Mouse (Mus musculus): ENCODE results near the gene Casp12. TPM values are rescaled to one million over a fixed set of nuclear protein-coding genes. Genes with fewer than 3 reads are reported as not detected.

Casp12 gene
- polyA plus RNA-seq (2016; fragmentation: Nextera tagmentation; extraction: Ambion mirVana): 1.8 and 3.2 TPM in 2 replicates

DNA sequence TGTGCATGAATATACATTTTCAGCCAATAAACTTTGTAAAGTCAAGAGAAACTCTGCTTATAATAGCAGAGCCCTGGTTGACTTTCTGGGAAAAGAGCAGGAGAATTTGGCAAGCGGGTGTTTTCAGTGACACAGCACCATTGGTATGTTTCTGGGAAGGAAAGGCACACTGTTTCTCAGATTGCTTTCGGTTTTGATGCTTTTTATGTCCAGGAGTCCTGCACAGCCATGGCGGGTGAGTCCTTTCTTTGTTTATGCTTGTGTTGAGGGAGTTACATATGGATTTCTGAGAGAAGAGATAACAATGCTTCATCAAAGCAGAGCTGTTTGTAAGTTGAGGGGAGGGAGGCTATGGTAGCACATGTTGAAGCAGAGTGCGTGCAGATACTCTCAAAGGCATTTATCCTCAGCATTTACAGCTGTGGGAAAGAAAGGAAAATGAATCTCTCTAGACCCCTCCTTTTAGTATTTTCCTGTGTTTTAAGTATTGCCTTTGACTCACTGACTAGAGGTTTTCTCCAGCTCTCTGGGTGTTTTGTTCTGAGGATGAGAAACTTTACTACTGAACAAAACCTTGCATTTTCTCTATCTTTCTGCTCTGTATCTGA is at the start of gene Casp12:
TSS of gene Casp12 (plus strand) at position 140 of the 608 bp plus-strand sequence.
- Histone ChIP-seq H3K36me3 (no peaks in the 10 kb centered on the region), H3K4me2 (0 out of 2 replicates have a peak within 1 kb of the TSS, but pooled peaks have one; percentile 3), H3K27ac (ENCODE audit: poor library complexity, severe bottlenecking) (peak within 1 kb of the TSS; percentile 49; the same call in 1 of the 2 replicates), H3K9me3 (replicated peaks) (no peaks in the 10 kb centered on the region), H3K4me1 (replicated peaks) (no peaks in the 10 kb centered on the region), H3K9ac (no peak within 1 kb of the TSS), H3K4me3 (no peak within 1 kb of the TSS), H3K27me3 (replicated peaks) (no peaks in the 10 kb centered on the region)
- WGBS: 36% methylated on average over 4 of the region's 4 CpGs
- ATAC-seq (ENCODE audit: insufficient number of reproducible peaks, low FRiP score): no peak

DNA sequence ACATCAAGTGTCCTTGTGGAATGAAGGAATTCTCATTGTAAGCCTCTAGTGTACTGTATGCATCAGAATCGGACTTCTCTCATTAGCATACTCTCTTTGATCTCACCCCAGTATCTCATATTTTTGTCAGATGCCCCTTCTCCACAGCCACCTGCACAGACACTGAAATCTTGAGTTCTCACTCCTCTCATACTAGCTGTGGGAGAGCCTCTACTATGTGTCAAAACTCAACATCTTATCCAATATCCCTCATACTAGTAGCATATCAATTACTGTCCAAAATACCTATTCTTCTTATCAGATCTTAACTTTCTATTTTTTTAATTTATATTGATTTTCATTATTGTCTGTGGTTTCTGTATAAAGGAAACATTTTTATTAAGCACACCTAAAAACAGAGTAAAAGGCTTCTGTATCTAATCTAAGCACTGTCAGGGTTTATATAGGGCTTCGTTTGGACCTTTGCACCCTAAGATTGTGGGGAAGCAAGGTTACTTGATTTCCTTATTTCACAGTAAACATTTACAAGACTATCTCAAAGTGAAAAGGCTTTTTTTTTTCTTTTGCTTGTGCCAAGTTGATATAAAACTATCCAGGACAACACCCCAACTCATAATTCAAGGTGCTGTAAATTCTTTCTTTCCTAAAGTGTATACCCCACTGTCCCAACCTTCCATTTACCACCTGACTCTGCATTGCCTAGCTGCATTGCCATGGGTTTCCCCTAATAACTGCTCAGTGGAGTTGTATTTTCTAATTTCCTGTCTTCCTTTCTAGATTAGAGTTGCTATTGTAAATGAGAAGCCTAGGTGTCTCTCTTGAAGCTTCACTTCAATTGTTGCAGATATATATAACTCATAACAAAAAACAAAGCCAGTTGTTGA is 48.6 kb upstream of the Casp12 start:
- H3K36me3 ChIP-seq: no peaks in the 10 kb centered on the region
- ATAC-seq (ENCODE audit: insufficient number of reproducible peaks, low FRiP score): no peak
- 71% methylated on average over 2 of the region's 2 CpGs for WGBS
- H3K9ac ChIP-seq: no peak overlapping the region
- H3K4me3 ChIP-seq: no peak overlapping the region
- H3K27ac ChIP-seq (ENCODE audit: poor library complexity, severe bottlenecking): no peak overlapping the region
- H3K27me3 ChIP-seq (replicated peaks): no peaks in the 10 kb centered on the region
- no peaks in the 10 kb centered on the region for H3K4me1 ChIP-seq (replicated peaks)
- no peaks in the 10 kb centered on the region for H3K9me3 ChIP-seq (replicated peaks)
- H3K4me2 ChIP-seq: no peak overlapping the region

DNA sequence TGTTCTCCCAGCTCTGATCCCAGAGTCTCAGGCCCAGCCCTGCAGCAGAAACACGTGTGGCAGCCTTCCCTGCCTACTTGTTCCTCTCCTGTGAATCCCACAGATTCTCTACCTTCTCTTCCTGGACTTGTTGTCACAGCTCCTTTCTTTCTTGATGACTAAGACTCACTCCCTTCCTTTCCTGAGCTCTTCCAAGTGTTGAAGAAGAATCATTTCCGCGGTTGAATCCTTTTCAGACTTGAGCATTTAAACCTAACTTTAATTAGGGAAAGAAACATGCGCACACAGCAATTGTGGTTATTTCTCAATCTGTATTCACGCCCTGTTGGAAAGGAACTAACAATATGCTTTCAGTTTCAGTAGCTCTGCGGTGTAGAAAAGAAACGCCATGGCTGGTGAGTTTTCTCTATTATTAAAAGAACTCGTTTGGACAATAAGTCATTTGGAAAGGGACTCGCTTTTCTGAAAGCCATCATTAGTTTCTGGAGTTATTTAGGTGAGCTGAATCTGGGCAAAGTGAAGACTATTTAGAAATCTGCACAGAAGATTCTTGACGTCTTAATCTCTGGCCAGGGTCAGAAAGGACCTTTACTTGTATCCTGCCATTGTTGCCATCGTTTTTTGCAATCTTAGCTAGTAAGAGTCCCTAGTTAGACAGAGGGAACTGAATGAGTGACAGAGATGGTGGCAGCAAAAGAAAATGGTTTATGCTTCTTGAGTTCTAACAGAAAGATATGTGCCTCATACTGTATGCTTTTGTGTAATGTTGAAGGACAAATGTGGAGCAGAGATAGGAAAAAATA is 46.7 kb upstream of the Casp12 start, which contains the start of gene Casp1:
TSS of gene Casp1 (plus strand) at position 189 of the 803 bp plus-strand sequence.
- H3K4me3 ChIP-seq: no peak within 1 kb of the TSS
- no peak within 1 kb of the TSS for H3K4me2 ChIP-seq
- 74% methylated on average over 11 of the region's 11 CpGs for WGBS
- H3K4me1 ChIP-seq (replicated peaks): no peaks in the 10 kb centered on the region
- H3K9ac ChIP-seq: no peak within 1 kb of the TSS
- no peaks in the 10 kb centered on the region for H3K9me3 ChIP-seq (replicated peaks)
- no peak for ATAC-seq (ENCODE audit: insufficient number of reproducible peaks, low FRiP score)
- H3K27ac ChIP-seq (ENCODE audit: poor library complexity, severe bottlenecking): no peak within 1 kb of the TSS
- no peaks in the 10 kb centered on the region for H3K36me3 ChIP-seq
- no peaks in the 10 kb centered on the region for H3K27me3 ChIP-seq (replicated peaks)

DNA sequence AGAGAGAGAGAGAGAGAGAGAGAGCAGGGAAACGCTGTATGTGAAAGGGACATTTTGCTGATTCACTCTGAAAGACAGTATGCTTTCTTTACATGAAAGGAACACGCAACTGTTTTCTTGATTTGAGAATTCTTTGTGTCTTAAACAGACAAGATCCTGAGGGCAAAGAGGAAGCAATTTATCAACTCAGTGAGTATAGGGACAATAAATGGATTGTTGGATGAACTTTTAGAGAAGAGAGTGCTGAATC is 46.2 kb upstream of the Casp12 start:
- H3K27me3 ChIP-seq (replicated peaks): no peaks in the 10 kb centered on the region
- no peak overlapping the region for H3K9ac ChIP-seq
- H3K27ac ChIP-seq (ENCODE audit: poor library complexity, severe bottlenecking): no peak overlapping the region
- no peaks in the 10 kb centered on the region for H3K9me3 ChIP-seq (replicated peaks)
- no peak for ATAC-seq (ENCODE audit: insufficient number of reproducible peaks, low FRiP score)
- WGBS: 72% methylated on average over 2 of the region's 2 CpGs
- H3K4me2 ChIP-seq: no peak overlapping the region
- H3K36me3 ChIP-seq: no peaks in the 10 kb centered on the region
- H3K4me3 ChIP-seq: no peak overlapping the region
- no peaks in the 10 kb centered on the region for H3K4me1 ChIP-seq (replicated peaks)

DNA sequence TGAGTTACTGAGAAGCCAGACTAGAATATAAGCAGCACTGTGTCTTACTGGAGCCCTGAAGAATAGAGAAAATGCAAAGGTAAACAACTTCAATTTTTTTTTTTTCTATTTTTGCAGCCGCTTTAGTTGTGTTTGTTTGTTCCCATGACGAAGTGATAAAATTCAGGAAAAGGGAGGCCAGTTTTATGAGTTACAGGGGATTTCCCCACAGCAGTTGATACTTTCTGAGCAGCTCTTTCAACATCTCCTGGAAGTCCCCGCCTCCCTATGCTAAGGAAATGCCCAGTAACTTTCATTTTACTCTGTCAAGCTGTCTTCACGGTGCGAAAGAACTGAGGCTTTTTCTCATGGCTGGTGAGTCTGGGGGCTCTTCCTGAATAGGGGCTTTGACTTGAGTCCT is 36.7 kb upstream of the Casp12 start, which contains the start of gene Casp4:
TSS of gene Casp4 (plus strand) at position 268 of the 400 bp plus-strand sequence.
- Histone ChIP-seq H3K27me3 (replicated peaks) (no peaks in the 10 kb centered on the region), H3K36me3 (no peaks in the 10 kb centered on the region), H3K4me2 (peak within 1 kb of the TSS; percentile 42; the same call in 1 of the 2 replicates), H3K4me3 (peak within 1 kb of the TSS; percentile 16; the same call in 1 of the 2 replicates), H3K4me1 (replicated peaks) (no peaks in the 10 kb centered on the region), H3K27ac (ENCODE audit: poor library complexity, severe bottlenecking) (no peak within 1 kb of the TSS), H3K9ac (no peak within 1 kb of the TSS), H3K9me3 (replicated peaks) (0 out of 2 replicates have a peak, but pooled peaks cover 3% of the 10 kb centered on the region)
- 43% methylated on average over 5 of the region's 5 CpGs for WGBS
- ATAC-seq (ENCODE audit: insufficient number of reproducible peaks, low FRiP score): no peak

DNA sequence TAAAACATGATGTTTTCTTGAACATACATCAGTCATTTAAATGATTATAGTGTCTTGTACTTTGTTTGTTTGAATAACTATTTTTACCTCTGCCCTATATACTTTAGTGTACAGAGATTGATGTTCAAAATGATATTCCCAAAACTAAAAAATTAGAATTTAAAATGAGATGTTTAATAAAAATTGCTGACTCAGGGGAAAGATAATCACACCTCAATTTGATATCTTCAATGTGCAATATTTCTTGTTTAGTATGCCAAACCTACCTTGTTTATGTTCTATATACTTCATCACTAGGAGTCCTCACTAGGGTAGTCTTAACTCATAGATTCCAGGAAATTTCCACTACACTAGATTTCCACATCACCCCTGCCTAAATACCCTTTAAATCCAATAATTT is 35.1 kb upstream of the Casp12 start:
- Histone ChIP-seq H3K4me3 (no peak overlapping the region), H3K4me2 (no peak overlapping the region), H3K9ac (no peak overlapping the region), H3K4me1 (replicated peaks) (no peaks in the 10 kb centered on the region), H3K36me3 (no peaks in the 10 kb centered on the region), H3K27me3 (replicated peaks) (no peaks in the 10 kb centered on the region), H3K9me3 (replicated peaks) (0 out of 2 replicates have a peak, but pooled peaks cover 3% of the 10 kb centered on the region), H3K27ac (ENCODE audit: poor library complexity, severe bottlenecking) (no peak overlapping the region)
- no peak for ATAC-seq (ENCODE audit: insufficient number of reproducible peaks, low FRiP score)

DNA sequence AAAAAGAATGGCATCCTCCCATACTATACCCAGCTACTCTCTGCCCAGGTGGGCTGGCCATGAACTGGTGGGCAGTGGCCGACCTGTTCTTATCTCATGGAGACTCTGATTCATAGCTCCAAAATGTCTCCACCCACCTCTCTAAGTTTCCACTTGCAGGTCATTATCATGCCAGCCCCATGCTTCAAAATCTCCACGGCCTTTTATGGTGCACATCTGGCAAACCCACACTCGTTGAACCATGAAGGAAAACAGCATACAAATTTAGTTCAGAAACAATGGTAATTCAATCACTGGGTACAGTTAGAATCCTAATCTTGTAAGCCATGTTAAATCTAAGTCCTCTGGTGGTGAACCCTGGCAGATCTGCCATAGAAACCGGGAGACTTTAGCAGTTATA is 33.8 kb upstream of the Casp12 start:
- H3K27ac ChIP-seq (ENCODE audit: poor library complexity, severe bottlenecking): no peak overlapping the region
- no peak overlapping the region for H3K9ac ChIP-seq
- no peaks in the 10 kb centered on the region for H3K27me3 ChIP-seq (replicated peaks)
- 57% methylated on average over 4 of the region's 4 CpGs for WGBS
- H3K4me1 ChIP-seq (replicated peaks): no peaks in the 10 kb centered on the region
- no peaks in the 10 kb centered on the region for H3K36me3 ChIP-seq
- no peak for ATAC-seq (ENCODE audit: insufficient number of reproducible peaks, low FRiP score)
- H3K4me3 ChIP-seq: no peak overlapping the region
- 0 out of 2 replicates have a peak, but pooled peaks cover 3% of the 10 kb centered on the region for H3K9me3 ChIP-seq (replicated peaks)
- H3K4me2 ChIP-seq: no peak overlapping the region

DNA sequence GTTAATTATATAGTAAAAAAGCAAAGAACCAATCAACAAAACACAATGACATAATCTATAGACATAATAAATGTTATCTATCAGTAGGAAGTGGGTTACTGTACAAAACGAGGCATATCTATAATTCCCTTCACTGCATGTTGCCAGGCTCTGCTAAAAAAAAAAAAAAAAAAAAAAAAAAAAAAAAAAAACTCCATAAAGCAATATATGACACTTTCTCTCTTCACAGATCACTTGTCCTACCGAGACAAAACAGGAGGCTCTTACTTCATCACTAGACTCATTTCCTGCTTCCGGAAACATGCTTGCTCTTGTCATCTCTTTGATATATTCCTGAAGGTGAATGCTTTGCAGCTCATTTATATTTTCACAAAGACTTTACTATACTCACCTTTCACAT is 17.0 kb upstream of the Casp12 start:
- 63% methylated on average over 3 of the region's 3 CpGs for WGBS
- H3K9me3 ChIP-seq (replicated peaks): no peaks in the 10 kb centered on the region
- H3K4me2 ChIP-seq: no peak overlapping the region
- H3K27me3 ChIP-seq (replicated peaks): no peaks in the 10 kb centered on the region
- H3K36me3 ChIP-seq: no peaks in the 10 kb centered on the region
- no peak for ATAC-seq (ENCODE audit: insufficient number of reproducible peaks, low FRiP score)
- no peak overlapping the region for H3K4me3 ChIP-seq
- H3K4me1 ChIP-seq (replicated peaks): no peaks in the 10 kb centered on the region
- H3K27ac ChIP-seq (ENCODE audit: poor library complexity, severe bottlenecking): no peak overlapping the region
- no peak overlapping the region for H3K9ac ChIP-seq

DNA sequence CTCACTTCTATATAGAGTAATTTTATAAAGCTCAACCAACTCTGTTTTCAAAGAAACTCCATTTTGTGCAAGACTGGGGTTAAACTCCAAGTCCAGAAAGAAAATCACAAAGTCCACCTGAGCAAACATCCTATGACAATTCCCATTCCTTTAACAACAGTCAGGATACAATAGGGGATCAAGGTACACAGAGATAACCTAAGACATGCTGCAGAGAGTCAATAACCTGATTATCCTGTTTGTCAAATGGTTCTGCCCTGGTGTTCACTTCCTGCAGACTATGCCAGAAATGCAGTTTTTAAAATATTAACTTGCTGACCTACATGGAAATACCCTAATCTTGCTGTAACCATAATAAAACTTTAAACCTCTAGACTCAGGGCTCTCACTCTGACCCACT is 12.8 kb upstream of the Casp12 start:
- H3K36me3 ChIP-seq: no peaks in the 10 kb centered on the region
- no peak overlapping the region for H3K4me2 ChIP-seq
- H3K4me3 ChIP-seq: no peak overlapping the region
- no peaks in the 10 kb centered on the region for H3K4me1 ChIP-seq (replicated peaks)
- H3K9ac ChIP-seq: no peak overlapping the region
- H3K27me3 ChIP-seq (replicated peaks): no peaks in the 10 kb centered on the region
- 0 out of 2 replicates have a peak, but pooled peaks cover 4% of the 10 kb centered on the region for H3K9me3 ChIP-seq (replicated peaks)
- H3K27ac ChIP-seq (ENCODE audit: poor library complexity, severe bottlenecking): no peak overlapping the region
- ATAC-seq (ENCODE audit: insufficient number of reproducible peaks, low FRiP score): no peak

DNA sequence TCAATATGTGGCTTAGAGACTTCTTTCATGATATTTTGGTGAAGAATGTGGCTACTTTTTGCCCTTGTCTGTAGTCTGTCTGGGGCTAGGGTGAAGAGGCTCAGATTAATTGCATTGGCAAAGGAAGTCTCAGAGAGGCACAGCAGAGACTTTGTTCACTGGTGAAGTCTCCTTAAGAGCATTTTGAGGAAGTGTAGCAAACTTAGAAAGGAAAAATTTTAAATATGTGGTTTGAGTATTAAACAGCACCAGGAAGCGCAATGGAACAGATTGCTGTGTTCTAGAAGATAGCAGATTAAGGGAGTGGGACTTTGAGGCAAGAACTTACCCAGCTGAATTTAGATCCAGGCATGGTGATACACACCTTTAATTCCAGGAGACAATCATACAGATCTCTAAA is 11.8 kb upstream of the Casp12 start:
- Histone ChIP-seq H3K36me3 (no peaks in the 10 kb centered on the region), H3K9ac (no peak overlapping the region), H3K4me1 (replicated peaks) (no peaks in the 10 kb centered on the region), H3K27ac (ENCODE audit: poor library complexity, severe bottlenecking) (no peak overlapping the region), H3K27me3 (replicated peaks) (no peaks in the 10 kb centered on the region), H3K4me2 (no peak overlapping the region), H3K9me3 (replicated peaks) (0 out of 2 replicates have a peak, but pooled peaks cover 4% of the 10 kb centered on the region), H3K4me3 (no peak overlapping the region)
- 86% methylated on average over 1 of the region's 1 CpGs for WGBS
- no peak for ATAC-seq (ENCODE audit: insufficient number of reproducible peaks, low FRiP score)

DNA sequence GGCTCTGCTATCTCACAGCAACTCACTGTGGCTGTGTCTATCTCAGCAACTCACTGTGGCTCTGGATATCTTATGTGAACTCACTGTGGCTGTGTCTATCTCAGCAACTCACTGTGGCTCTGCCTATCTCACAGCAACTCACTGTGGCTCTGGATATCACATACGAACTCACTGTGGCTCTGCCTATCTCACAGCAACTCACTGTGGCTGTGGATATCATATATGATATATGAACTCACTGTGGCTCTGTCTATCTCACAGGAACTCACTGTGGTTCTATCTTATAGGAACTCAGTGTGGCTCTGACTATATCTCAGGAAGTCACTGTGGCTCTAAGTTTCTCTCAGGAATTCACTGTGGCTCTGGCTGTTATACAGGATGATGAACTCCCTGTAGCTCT is 2.1 kb upstream of the Casp12 start:
- H3K4me2 ChIP-seq: no peak overlapping the region
- no peaks in the 10 kb centered on the region for H3K4me1 ChIP-seq (replicated peaks)
- H3K36me3 ChIP-seq: no peaks in the 10 kb centered on the region
- H3K27ac ChIP-seq (ENCODE audit: poor library complexity, severe bottlenecking): no peak overlapping the region
- 39% methylated on average over 1 of the region's 1 CpGs for WGBS
- no peak; the same call in 1 of the 2 replicates for ATAC-seq (ENCODE audit: insufficient number of reproducible peaks, low FRiP score)
- no peaks in the 10 kb centered on the region for H3K9me3 ChIP-seq (replicated peaks)
- H3K4me3 ChIP-seq: no peak overlapping the region
- H3K9ac ChIP-seq: no peak overlapping the region
- H3K27me3 ChIP-seq (replicated peaks): no peaks in the 10 kb centered on the region
